Mouse (Mus musculus): Measurements from ENCODE around the gene Amph.

GRCm38 (mm10) chr13:18948171-18949028 lies at the start of gene Amph:
- TF ChIP-seq CTCF (conservative IDR thresholded peaks at IDR 0.05 in 1 of 2, IDR thresholded peaks at IDR 0.05 in 1 of 2; ENCODE audit: low read depth in 2 of 2, low read length in 2 of 2) (no peak), NRF1 (IDR thresholded peaks at IDR 0.05; ENCODE audit: low read depth, low read length) (no peak), ETS1 (conservative IDR thresholded peaks at IDR 0.05; ENCODE audit: low read depth, low read length) (no peak), POLR2A (IDR thresholded peaks at IDR 0.05; ENCODE audit: low read depth, low read length) (no peak), TBP (conservative IDR thresholded peaks at IDR 0.05; ENCODE audit: low read depth, low read length) (no peak), RAD21 (IDR thresholded peaks at IDR 0.05; ENCODE audit: low read depth, low read length) (no peak), ZKSCAN1 (IDR thresholded peaks at IDR 0.05; ENCODE audit: borderline replicate concordance, low read depth, low read length) (no peak), USF1 (IDR thresholded peaks at IDR 0.05; ENCODE audit: low read depth, low read length) (no peak), CHD2 (IDR thresholded peaks at IDR 0.05; ENCODE audit: low read length) (no peak), POLR2AphosphoS2 (IDR thresholded peaks at IDR 0.05; ENCODE audit: low read depth, low read length) (no peak), MXI1 (IDR thresholded peaks at IDR 0.05; ENCODE audit: low read depth, low read length) (no peak), EP300 (IDR thresholded peaks at IDR 0.05; ENCODE audit: low read length) (no peak)
